Mouse (Mus musculus) c-Kit-negative CD71-positive TER-119-positive erythroid progenitor cells, embryonic 14.5 days (primary cell): Measurements from ENCODE around the gene Exoc3.

Source experiments
- DNase-seq: peaks from one replicate; pipeline ENCODE4 v3.0.0-alpha.2; 2013; ENCODE audit warnings: low read depth, low spot score

The Exoc3 gene

GRCm38 (mm10) chr13:74208317-74208985 lies at the start of gene Exoc3:
Gene Exoc3 (minus strand): TSS chr13:74208732.
- DNase-seq, result peak; percentile 79

- DNase-seq, result no peak
Measured at GRCm38 (mm10) chr13:74246494-74246893, 38.0 kb upstream of the Exoc3 start.

GRCm38 (mm10) chr13:74245899-74246231 lies 37.3 kb upstream of the Exoc3 start:
- DNase-seq, result no peak

- no peak for DNase-seq
Measured at GRCm38 (mm10) chr13:74245214-74245898, 36.8 kb upstream of the Exoc3 start.

- no peak for DNase-seq
Measured at GRCm38 (mm10) chr13:74237574-74237973, 29.0 kb upstream of the Exoc3 start.

- DNase-seq, result no peak
Measured at GRCm38 (mm10) chr13:74220659-74221058, 12.1 kb upstream of the Exoc3 start.

GRCm38 (mm10) chr13:74218441-74218840 lies 9.9 kb upstream of the Exoc3 start:
- DNase-seq, result no peak

- no peak for DNase-seq
Measured at GRCm38 (mm10) chr13:74208986-74209345, 434 bp upstream of the Exoc3 start.

GRCm38 (mm10) chr13:74196451-74196850 lies 12.1 kb downstream of the Exoc3 start:
- DNase-seq, result no peak

- no peak for DNase-seq
Measured at GRCm38 (mm10) chr13:74192613-74193012, 15.9 kb downstream of the Exoc3 start.

- no peak for DNase-seq
Measured at GRCm38 (mm10) chr13:74183011-74183695, 25.4 kb downstream of the Exoc3 start.

GRCm38 (mm10) chr13:74172036-74172435 lies 36.5 kb downstream of the Exoc3 start:
- DNase-seq, result no peak

GRCm38 (mm10) chr13:74169446-74170164 lies 38.9 kb downstream of the Exoc3 start:
- DNase-seq, result no peak

GRCm38 (mm10) chr13:74167492-74167891 lies 41.0 kb downstream of the Exoc3 start:
- DNase-seq, result no peak

- no peak for DNase-seq
Measured at GRCm38 (mm10) chr13:74167057-74167413, 41.5 kb downstream of the Exoc3 start.

GRCm38 (mm10) chr13:74166348-74167056 lies 42.0 kb downstream of the Exoc3 start:
- DNase-seq, result peak; percentile 6

- DNase-seq, result no peak
Measured at GRCm38 (mm10) chr13:74147327-74147726, 61.2 kb downstream of the Exoc3 start.

- DNase-seq, result no peak
Measured at GRCm38 (mm10) chr13:74145983-74146622, 62.4 kb downstream of the Exoc3 start.

- no peak for DNase-seq
Measured at GRCm38 (mm10) chr13:74144120-74144884, 64.2 kb downstream of the Exoc3 start.

- no peak for DNase-seq
Measured at GRCm38 (mm10) chr13:74143282-74143681, 65.2 kb downstream of the Exoc3 start.
